Comparison of ENCODE assay signal across 8 mouse cellular contexts in genomic region chr5:75149880-75150279, GRCm38 (mm10). TPM values are rescaled to one million over a fixed set of nuclear protein-coding genes. Genes with fewer than 3 reads are reported as not detected.
DNase-seq lines count a peak whose midpoint lies in the region; ATAC-seq and TF ChIP-seq lines count a peak whose summit lies in the region.

No protein-coding gene starts in this region.

- H3K9me3 ChIP-seq in forebrain, embryonic 11.5 days (ENCODE audit: control insufficient read depth, low read length), result no peaks in the 10 kb centered on the region
- no peaks in the 10 kb centered on the region for H3K9me3 ChIP-seq in forebrain, embryonic 16.5 days (ENCODE audit: control insufficient read depth, low read length)
- no peaks in the 10 kb centered on the region for H3K9me3 ChIP-seq in embryonic facial prominence, embryonic 11.5 days (replicated peaks; ENCODE audit: control insufficient read depth, low read length)
- H3K9me3 ChIP-seq in heart, postnatal 0 days (replicated peaks; ENCODE audit: control insufficient read depth, low read length), result no peaks in the 10 kb centered on the region
- no peaks in the 10 kb centered on the region for H3K9me3 ChIP-seq in limb, embryonic 12.5 days

- H3K27ac ChIP-seq in forebrain, embryonic 11.5 days (ENCODE audit: low read depth, low read length), result no peak overlapping the region; the same call in 1 of the 2 replicates
- H3K27ac ChIP-seq in forebrain, embryonic 16.5 days (ENCODE audit: low read length), result no peak overlapping the region
- H3K27ac ChIP-seq in embryonic facial prominence, embryonic 11.5 days (replicated peaks; ENCODE audit: low read depth, low read length), result peak overlapping the region; percentile 73
- H3K27ac ChIP-seq in heart, postnatal 0 days (ENCODE audit: low read depth), result no peak overlapping the region
- H3K27ac ChIP-seq in limb, embryonic 12.5 days, result peak overlapping the region; percentile 100

- DNase-seq in forebrain, embryonic 11.5 days (ENCODE audit: low spot score), result peak; percentile 71
- peak; percentile 82 for DNase-seq in embryonic facial prominence, embryonic 11.5 days (ENCODE audit: low spot score)
- DNase-seq in heart, postnatal 0 days (ENCODE audit: low spot score), result peak; percentile 18
- DNase-seq in testis, postnatal 14 days (ENCODE audit: low spot score), result peak; percentile 55
- DNase-seq in right cerebral cortex, postnatal 25 days, result no peak
- no peak for DNase-seq in frontal cortex, postnatal 25 days (ENCODE audit: low spot score in 2 of 2)

- under 1% methylated on average over 11 of the region's 11 CpGs for WGBS in forebrain, embryonic 11.5 days
- 4% methylated on average over 11 of the region's 11 CpGs for WGBS in forebrain, embryonic 16.5 days
- 2% methylated on average over 11 of the region's 11 CpGs for WGBS in embryonic facial prominence, embryonic 11.5 days
- 6% methylated on average over 11 of the region's 11 CpGs for whole genome bisulfite sequencing in heart, postnatal 0 days
- WGBS in limb, embryonic 12.5 days, result under 1% methylated on average over 11 of the region's 11 CpGs

- no peak overlapping the region for H3K9ac ChIP-seq in forebrain, embryonic 11.5 days (ENCODE audit: low read length)
- H3K9ac ChIP-seq in forebrain, embryonic 16.5 days (replicated peaks; ENCODE audit: low read depth, low read length), result no peak overlapping the region
- H3K9ac ChIP-seq in embryonic facial prominence, embryonic 11.5 days (replicated peaks; ENCODE audit: low read length), result peak overlapping the region; percentile 46
- H3K9ac ChIP-seq in heart, postnatal 0 days (replicated peaks; ENCODE audit: low read depth, low read length), result no peak overlapping the region
- peak overlapping the region; percentile 48 for H3K9ac ChIP-seq in limb, embryonic 12.5 days (replicated peaks)

- no peak for TF ChIP-seq CTCF in heart, postnatal 0 days (IDR thresholded peaks at IDR 0.05; ENCODE audit: low read depth)

- TF ChIP-seq EP300 in heart, postnatal 0 days (IDR thresholded peaks at IDR 0.05; ENCODE audit: low read depth), result no peak

- ATAC-seq in forebrain, embryonic 11.5 days (replicated peaks; ENCODE audit: low FRiP score), result no peak
- no peak for ATAC-seq in forebrain, embryonic 16.5 days
- peak; percentile 37; the same call in 1 of the 2 replicates for ATAC-seq in embryonic facial prominence, embryonic 11.5 days (replicated peaks; ENCODE audit: insufficient number of reproducible peaks, low FRiP score, low TSS enrichment, low read depth)
- no peak for ATAC-seq in heart, postnatal 0 days (ENCODE audit: insufficient read depth, low read depth)
- ATAC-seq in limb, embryonic 12.5 days (ENCODE audit: insufficient number of reproducible peaks, insufficient read depth, low FRiP score, low TSS enrichment, low read depth), result no peak

- H3K4me2 ChIP-seq in forebrain, embryonic 11.5 days (ENCODE audit: low read depth, low read length, severe bottlenecking), result peak overlapping the region; percentile 24
- no peak overlapping the region for H3K4me2 ChIP-seq in forebrain, embryonic 16.5 days (ENCODE audit: low read length)
- peak overlapping the region; percentile 46 for H3K4me2 ChIP-seq in embryonic facial prominence, embryonic 11.5 days (ENCODE audit: low read depth, low read length)
- peak overlapping the region; percentile 48 for H3K4me2 ChIP-seq in heart, postnatal 0 days (ENCODE audit: low read depth, low read length)
- peak overlapping the region; percentile 64 for H3K4me2 ChIP-seq in limb, embryonic 12.5 days

- peaks cover 26% of the 10 kb centered on the region for H3K4me1 ChIP-seq in forebrain, embryonic 11.5 days (replicated peaks; ENCODE audit: control insufficient read depth, insufficient read depth, low read length)
- peaks cover 44% of the 10 kb centered on the region for H3K4me1 ChIP-seq in forebrain, embryonic 16.5 days (replicated peaks; ENCODE audit: control insufficient read depth, insufficient read depth, low read length)
- peaks cover 5% of the 10 kb centered on the region; the same call in 1 of the 2 replicates for H3K4me1 ChIP-seq in embryonic facial prominence, embryonic 11.5 days (ENCODE audit: control insufficient read depth, insufficient read depth, low read length)
- peaks cover 4% of the 10 kb centered on the region for H3K4me1 ChIP-seq in heart, postnatal 0 days (ENCODE audit: control insufficient read depth, insufficient read depth)
- H3K4me1 ChIP-seq in limb, embryonic 12.5 days (replicated peaks), result peaks cover 31% of the 10 kb centered on the region

- no peaks in the 10 kb centered on the region for H3K36me3 ChIP-seq in forebrain, embryonic 11.5 days (ENCODE audit: control insufficient read depth, insufficient read depth, low read length)
- H3K36me3 ChIP-seq in forebrain, embryonic 16.5 days (ENCODE audit: control insufficient read depth, insufficient read depth), result no peaks in the 10 kb centered on the region
- no peaks in the 10 kb centered on the region for H3K36me3 ChIP-seq in embryonic facial prominence, embryonic 11.5 days (replicated peaks; ENCODE audit: control insufficient read depth, insufficient read depth, low read depth, low read length)
- H3K36me3 ChIP-seq in heart, postnatal 0 days (replicated peaks; ENCODE audit: control insufficient read depth, insufficient read depth, low read length), result no peaks in the 10 kb centered on the region
- no peaks in the 10 kb centered on the region for H3K36me3 ChIP-seq in limb, embryonic 12.5 days

- H3K4me3 ChIP-seq in forebrain, embryonic 11.5 days (ENCODE audit: low read depth, low read length), result peak overlapping the region; percentile 9; the same call in 1 of the 2 replicates
- no peak overlapping the region for H3K4me3 ChIP-seq in forebrain, embryonic 16.5 days (replicated peaks; ENCODE audit: low read length)
- peak overlapping the region; percentile 33 for H3K4me3 ChIP-seq in embryonic facial prominence, embryonic 11.5 days (ENCODE audit: low read depth, low read length)
- H3K4me3 ChIP-seq in heart, postnatal 0 days (ENCODE audit: low read depth, low read length), result peak overlapping the region; percentile 48
- H3K4me3 ChIP-seq in limb, embryonic 12.5 days (replicated peaks), result peak overlapping the region; percentile 89

- peaks cover 82% of the 10 kb centered on the region for H3K27me3 ChIP-seq in forebrain, embryonic 11.5 days (ENCODE audit: control insufficient read depth, insufficient read depth, low read length)
- H3K27me3 ChIP-seq in forebrain, embryonic 16.5 days (replicated peaks; ENCODE audit: control insufficient read depth, insufficient read depth, low read length), result peaks cover 59% of the 10 kb centered on the region
- peaks cover 6% of the 10 kb centered on the region; the same call in 1 of the 2 replicates for H3K27me3 ChIP-seq in embryonic facial prominence, embryonic 11.5 days (ENCODE audit: control insufficient read depth, insufficient read depth, low read length)
- H3K27me3 ChIP-seq in heart, postnatal 0 days (ENCODE audit: control insufficient read depth, insufficient read depth, low read length), result peaks cover 97% of the 10 kb centered on the region
- peaks cover 8% of the 10 kb centered on the region; the same call in 1 of the 2 replicates for H3K27me3 ChIP-seq in limb, embryonic 12.5 days

RNA-seq across cellular contexts. Expression of gene Pdgfra, which starts 2.2 kb away (rescaled TPM):
- 21.6 and 24.0 TPM in 2 replicates for polyA plus RNA-seq in forebrain, embryonic 11.5 days (2014; fragmentation: Nextera tagmentation; extraction: Ambion mirVana)
- 11.3 and 12.1 TPM in 2 replicates for polyA plus RNA-seq in forebrain, embryonic 16.5 days (2015; fragmentation: Nextera tagmentation; extraction: Ambion mirVana)
- 87.2 and 88.6 TPM in 2 replicates for polyA plus RNA-seq in embryonic facial prominence, embryonic 11.5 days (2014; fragmentation: Nextera tagmentation; extraction: Ambion mirVana)
- total RNA-seq in heart, postnatal 0 days (2014; rRNA removed; ENCODE audit: low replicate concordance), result 25.3 and 27.4 TPM in 2 replicates
- 5.3 and 6.1 TPM in 2 replicates for polyA plus RNA-seq in heart, postnatal 0 days (2015; fragmentation: Nextera tagmentation; extraction: Ambion mirVana)
- polyA plus RNA-seq in limb, embryonic 12.5 days (2016; fragmentation: Nextera tagmentation; extraction: Ambion mirVana), result 148 and 159 TPM in 2 replicates

Comparison
In these comparisons a context has a peak if more than half of its experiments do, and no peak if none do; other contexts are left out.
1. DNase-seq: peak in forebrain, embryonic 11.5 days (single experiment), embryonic facial prominence, embryonic 11.5 days (single experiment), heart, postnatal 0 days (single experiment) and testis, postnatal 14 days (single experiment); none in right cerebral cortex, postnatal 25 days (single experiment) and frontal cortex, postnatal 25 days (0 of 2).
2. H3K27ac ChIP-seq: peak in embryonic facial prominence, embryonic 11.5 days (single experiment) and limb, embryonic 12.5 days (single experiment); none in forebrain, embryonic 11.5 days (single experiment), forebrain, embryonic 16.5 days (single experiment) and heart, postnatal 0 days (single experiment).
3. H3K9ac ChIP-seq: peak in embryonic facial prominence, embryonic 11.5 days (single experiment) and limb, embryonic 12.5 days (single experiment); none in forebrain, embryonic 11.5 days (single experiment), forebrain, embryonic 16.5 days (single experiment) and heart, postnatal 0 days (single experiment).